Mouse (Mus musculus) intestine, embryonic 16.5 days (tissue): ENCODE results near the gene Rcor2. TPM values are rescaled to one million over a fixed set of nuclear protein-coding genes. Genes with fewer than 3 reads are reported as not detected.
A peak's percentile ranks its signal among the peaks of the same experiment; 100 is the strongest.

Experiments
- ATAC-seq: fragments of 200-750 bp; cut with Nextera tagmentation; 2 replicates; pipeline ENCODE4 v1.8.0; 2017; ENCODE audit warnings: moderate TSS enrichment, moderate library complexity
- H3K27ac ChIP-seq: fragments of 300-500 bp; sonication (generic); 2 replicates; pipeline ENCODE4 v1.5.1; 2014; ENCODE audit warnings: mild to moderate bottlenecking, low read length
- H3K27me3 ChIP-seq: fragments of 300-500 bp; sonication (generic); replicated peaks from 2 replicates; pipeline ENCODE4 v1.6.1; 2014; ENCODE audit warnings: low read length, control low read depth, mixed read lengths; ENCODE audit not compliant: control insufficient read depth, insufficient read depth
- H3K36me3 ChIP-seq: fragments of 300-500 bp; sonication (generic); 2 replicates; pipeline ENCODE4 v1.6.1; 2014; ENCODE audit warnings: low read length, control low read depth; ENCODE audit not compliant: control insufficient read depth, insufficient read depth
- H3K4me1 ChIP-seq: fragments of 300-500 bp; sonication (generic); 2 replicates; pipeline ENCODE4 v1.6.1; 2014; ENCODE audit warnings: low read length, control low read depth, mixed read lengths; ENCODE audit not compliant: control insufficient read depth, insufficient read depth
- H3K4me2 ChIP-seq: fragments of 300-500 bp; sonication (generic); 2 replicates; pipeline ENCODE4 v1.6.1; 2014; ENCODE audit warnings: low read depth, low read length, control low read depth
- H3K4me3 ChIP-seq: fragments of 300-500 bp; sonication (generic); 2 replicates; pipeline ENCODE4 v1.5.1; 2014; ENCODE audit warnings: mild to moderate bottlenecking, low read length
- H3K9ac ChIP-seq: fragments of 300-500 bp; sonication (generic); 2 replicates; pipeline ENCODE4 v1.6.1; 2014; ENCODE audit warnings: low read depth, low read length
- H3K9me3 ChIP-seq: fragments of 300-500 bp; sonication (generic); 2 replicates; pipeline ENCODE4 v1.6.1; 2016; ENCODE audit warnings: low read length, control low read depth; ENCODE audit not compliant: control insufficient read depth
- WGBS: fragments of 180-500 bp; shearing (Covaris S2); extraction: QIAGEN DNeasy Blood & Tissue Kit; methylation state at CpG from one replicate; pipeline ENCODE4 v1.1.7; 2014; 5-methylcytosine and 5-hydroxymethylcytosine counted together
- polyA plus RNA-seq: library from polyadenylated mRNA; unstranded; fragments of >200 nt; fragmentation: Nextera tagmentation; extraction: Ambion mirVana; gene quantifications from 2 replicates; pipeline ENCODE4 v1.2.1, GENCODE M21; 2015

Rcor2 gene
- polyA plus RNA-seq, 1 experiment from 2014 or later = 9.0 TPM

- ATAC-seq = no peak
- Histone ChIP-seq H3K4me2 (no peak overlapping the region), H3K4me3 (no peak overlapping the region), H3K36me3 (peaks cover 38% of the 10 kb centered on the region), H3K27me3 (no peaks in the 10 kb centered on the region), H3K4me1 (peaks cover 3% of the 10 kb centered on the region; the same call in 1 of the 2 replicates), H3K9ac (no peak overlapping the region), H3K27ac (no peak overlapping the region; the same call in 1 of the 2 replicates), H3K9me3 (no peaks in the 10 kb centered on the region)
- WGBS = 88% methylated on average over 18 of the region's 18 CpGs
Measured at GRCm38 (mm10) chr19:7280557-7281330, 13.6 kb downstream of the Rcor2 start.

GRCm38 (mm10) chr19:7286563-7287315, 19.6 kb downstream of the Rcor2 start:
- Histone ChIP-seq H3K9me3 (no peaks in the 10 kb centered on the region), H3K4me2 (no peak overlapping the region), H3K4me3 (no peak overlapping the region), H3K9ac (no peak overlapping the region), H3K27ac (no peak overlapping the region), H3K27me3 (no peaks in the 10 kb centered on the region), H3K4me1 (no peaks in the 10 kb centered on the region), H3K36me3 (peaks cover 34% of the 10 kb centered on the region)
- WGBS = 84% methylated on average over 12 of the region's 12 CpGs
- ATAC-seq = no peak

GRCm38 (mm10) chr19:7288288-7288687, 21.2 kb downstream of the Rcor2 start:
- H3K4me2 ChIP-seq = no peak overlapping the region
- H3K27ac ChIP-seq = no peak overlapping the region
- ATAC-seq = no peak
- no peaks in the 10 kb centered on the region for H3K27me3 ChIP-seq
- H3K4me3 ChIP-seq = no peak overlapping the region
- H3K36me3 ChIP-seq = peaks cover 22% of the 10 kb centered on the region
- no peaks in the 10 kb centered on the region for H3K9me3 ChIP-seq
- 81% methylated on average over 3 of the region's 3 CpGs for WGBS
- no peak overlapping the region for H3K9ac ChIP-seq
- H3K4me1 ChIP-seq = peaks cover 10% of the 10 kb centered on the region

- ATAC-seq = no peak
- H3K4me2 ChIP-seq = no peak overlapping the region
- H3K4me1 ChIP-seq = peaks cover 10% of the 10 kb centered on the region
- no peak overlapping the region for H3K27ac ChIP-seq
- no peaks in the 10 kb centered on the region for H3K9me3 ChIP-seq
- no peak overlapping the region for H3K9ac ChIP-seq
- WGBS = 38% methylated on average over 2 of the region's 2 CpGs
- peaks cover 13% of the 10 kb centered on the region for H3K36me3 ChIP-seq
- no peak overlapping the region for H3K4me3 ChIP-seq
- no peaks in the 10 kb centered on the region for H3K27me3 ChIP-seq
Measured at GRCm38 (mm10) chr19:7289767-7290166, 22.6 kb downstream of the Rcor2 start.

GRCm38 (mm10) chr19:7291958-7292709, 25.0 kb downstream of the Rcor2 start:
- no peak for ATAC-seq
- H3K4me1 ChIP-seq = peaks cover 22% of the 10 kb centered on the region
- H3K9ac ChIP-seq = no peak overlapping the region
- 0 out of 2 replicates have a peak, but pooled peaks cover 3% of the 10 kb centered on the region for H3K36me3 ChIP-seq
- 85% methylated on average over 7 of the region's 7 CpGs for WGBS
- H3K27me3 ChIP-seq = no peaks in the 10 kb centered on the region
- H3K4me2 ChIP-seq = no peak overlapping the region
- H3K9me3 ChIP-seq = no peaks in the 10 kb centered on the region
- no peak overlapping the region for H3K27ac ChIP-seq
- H3K4me3 ChIP-seq = no peak overlapping the region

- Histone ChIP-seq H3K4me2 (peak overlapping the region; percentile 74), H3K9ac (peak overlapping the region; percentile 67), H3K9me3 (no peaks in the 10 kb centered on the region), H3K4me1 (peaks cover 22% of the 10 kb centered on the region), H3K36me3 (no peaks in the 10 kb centered on the region), H3K4me3 (peak overlapping the region; percentile 45), H3K27me3 (no peaks in the 10 kb centered on the region), H3K27ac (peak overlapping the region; percentile 98)
- 50% methylated on average over 8 of the region's 8 CpGs for WGBS
- peak; percentile 36 for ATAC-seq
Measured at GRCm38 (mm10) chr19:7294098-7294876, 27.2 kb downstream of the Rcor2 start.

GRCm38 (mm10) chr19:7295071-7295658, 28.0 kb downstream of the Rcor2 start:
- peak overlapping the region; percentile 98 for H3K27ac ChIP-seq
- peaks cover 22% of the 10 kb centered on the region for H3K4me1 ChIP-seq
- no peaks in the 10 kb centered on the region for H3K27me3 ChIP-seq
- peak overlapping the region; percentile 67 for H3K9ac ChIP-seq
- peak overlapping the region; percentile 45 for H3K4me3 ChIP-seq
- H3K9me3 ChIP-seq = no peaks in the 10 kb centered on the region
- WGBS = 42% methylated on average over 15 of the region's 15 CpGs
- H3K36me3 ChIP-seq = no peaks in the 10 kb centered on the region
- peak; percentile 98 for ATAC-seq
- H3K4me2 ChIP-seq = peak overlapping the region; percentile 74

- Histone ChIP-seq H3K4me2 (peak overlapping the region; percentile 39), H3K9ac (no peak overlapping the region), H3K9me3 (no peaks in the 10 kb centered on the region), H3K27me3 (no peaks in the 10 kb centered on the region), H3K4me3 (no peak overlapping the region), H3K4me1 (peaks cover 22% of the 10 kb centered on the region), H3K36me3 (no peaks in the 10 kb centered on the region), H3K27ac (peak overlapping the region; percentile 98)
- ATAC-seq = no peak
- WGBS = 66% methylated on average over 4 of the region's 4 CpGs
Measured at GRCm38 (mm10) chr19:7295959-7296358, 28.8 kb downstream of the Rcor2 start.
